ENCODE assay signal across 15 mouse cellular contexts in genomic region chr4:8956312-8957022, GRCm38 (mm10).
DNase-seq lines count a peak whose midpoint lies in the region; ATAC-seq and TF ChIP-seq lines count a peak whose summit lies in the region.
"Had no signal": no experiment of that assay in that cellular context is flagged by ENCODE, and none has a peak within 500 bp of the region (broad histone marks: within the 10 kb centered on the region; RNA-seq: fewer than 3 reads in every experiment).

No protein-coding gene starts in this region.

- no peak for ATAC-seq in neural tube, embryonic 15.5 days (ENCODE audit: low FRiP score)
- ATAC-seq in midbrain, embryonic 12.5 days (ENCODE audit: low FRiP score, low read depth) = peak; percentile 35; the same call in 1 of the 2 replicates
- ATAC-seq in megakaryocyte, adult 5-6 weeks (ENCODE audit: poor library complexity, severe bottlenecking) = no peak

- no peak overlapping the region for H3K9ac ChIP-seq in neural tube, embryonic 15.5 days (replicated peaks)
- no peak overlapping the region; the same call in 1 of the 2 replicates for H3K9ac ChIP-seq in midbrain, embryonic 12.5 days (replicated peaks)
- H3K9ac ChIP-seq in heart, adult 2 months (ENCODE audit: low read depth, low read length) = no peak overlapping the region

- H3K27me3 ChIP-seq in neural tube, embryonic 15.5 days (replicated peaks) = no peaks in the 10 kb centered on the region
- H3K27me3 ChIP-seq in hindbrain, embryonic 10.5 days (ENCODE audit: insufficient read depth, poor library complexity, severe bottlenecking) = no peaks in the 10 kb centered on the region
- H3K27me3 ChIP-seq in midbrain, embryonic 12.5 days = no peaks in the 10 kb centered on the region
- H3K27me3 ChIP-seq in heart, adult 2 months (ENCODE audit: control insufficient read depth, insufficient read depth, low read length) = no peaks in the 10 kb centered on the region

- no peak for TF ChIP-seq POLR2A in heart, adult 2 months (IDR thresholded peaks at IDR 0.05; ENCODE audit: insufficient read depth, low read depth, low read length)

- H3K9me3 ChIP-seq in neural tube, embryonic 15.5 days (replicated peaks) = no peaks in the 10 kb centered on the region
- peaks cover 5% of the 10 kb centered on the region; the same call in 1 of the 2 replicates for H3K9me3 ChIP-seq in hindbrain, embryonic 10.5 days
- H3K9me3 ChIP-seq in midbrain, embryonic 12.5 days = no peaks in the 10 kb centered on the region

- no peak overlapping the region for H3K4me3 ChIP-seq in neural tube, embryonic 15.5 days (replicated peaks)
- no peak overlapping the region for H3K4me3 ChIP-seq in hindbrain, embryonic 10.5 days
- H3K4me3 ChIP-seq in midbrain, embryonic 12.5 days = no peak overlapping the region
- no peak overlapping the region for H3K4me3 ChIP-seq in heart, adult 2 months

- TF ChIP-seq CTCF in heart, adult 2 months (IDR thresholded peaks at IDR 0.05) = no peak

- H3K27ac ChIP-seq in neural tube, embryonic 15.5 days (replicated peaks) = no peak overlapping the region
- peak overlapping the region; percentile 82 for H3K27ac ChIP-seq in hindbrain, embryonic 10.5 days
- peak overlapping the region; percentile 63 for H3K27ac ChIP-seq in midbrain, embryonic 12.5 days (replicated peaks)
- H3K27ac ChIP-seq in heart, adult 2 months = no peak overlapping the region

- WGBS in neural tube, embryonic 15.5 days = 26% methylated on average over 9 of the region's 9 CpGs
- WGBS in hindbrain, embryonic 10.5 days = 56% methylated on average over 9 of the region's 9 CpGs
- 39% methylated on average over 9 of the region's 9 CpGs for WGBS in midbrain, embryonic 12.5 days
- 71% methylated on average over 9 of the region's 9 CpGs for WGBS in heart, adult 2 months

- H3K79me2 ChIP-seq in heart, adult 2 months (replicated peaks; ENCODE audit: control insufficient read depth, insufficient read depth, low read length) = no peaks in the 10 kb centered on the region

- peaks cover 34% of the 10 kb centered on the region for H3K4me1 ChIP-seq in neural tube, embryonic 15.5 days
- H3K4me1 ChIP-seq in hindbrain, embryonic 10.5 days (replicated peaks) = peaks cover 55% of the 10 kb centered on the region
- H3K4me1 ChIP-seq in midbrain, embryonic 12.5 days = peaks cover 48% of the 10 kb centered on the region
- peaks cover 9% of the 10 kb centered on the region for H3K4me1 ChIP-seq in heart, adult 2 months (ENCODE audit: control insufficient read depth, insufficient read depth, low read length)

- intact Hi-C loops in heart, adult 2 months (cut with DNase I) = loop anchor here (10.0 kb wide), 1 partner anchor 138 kb away; no protein-coding TSS in a partner anchor

- no peak overlapping the region for H3K4me2 ChIP-seq in neural tube, embryonic 15.5 days
- no peak overlapping the region for H3K4me2 ChIP-seq in midbrain, embryonic 12.5 days (replicated peaks)

- peak; percentile 45 for DNase-seq in neural tube, embryonic 10.5 days (ENCODE audit: extremely low spot score, low spot score)
- DNase-seq in hindbrain, embryonic 10.5 days (ENCODE audit: low spot score) = no peak
- no peak for DNase-seq in adipocyte (ENCODE audit: low spot score)
- DNase-seq in heart, adult 2 months = no peak
- no peak for DNase-seq in T-cell, adult 2 months (ENCODE audit: low spot score)
- DNase-seq: adrenal gland, postnatal 10 days; heart, postnatal 36 days; kidney, adult 8-10 months; liver; lung, postnatal 14 days; right cerebral cortex, adult 18-20 months; thymus, postnatal 14 days had no signal

- no peaks in the 10 kb centered on the region for H3K36me3 ChIP-seq in neural tube, embryonic 15.5 days
- H3K36me3 ChIP-seq in hindbrain, embryonic 10.5 days = no peaks in the 10 kb centered on the region
- H3K36me3 ChIP-seq in midbrain, embryonic 12.5 days = no peaks in the 10 kb centered on the region
- no peaks in the 10 kb centered on the region for H3K36me3 ChIP-seq in heart, adult 2 months (ENCODE audit: control insufficient read depth, insufficient read depth, low read length)

- TF ChIP-seq EP300 in heart, adult 2 months (IDR thresholded peaks at IDR 0.05; ENCODE audit: insufficient read depth, low read depth, low read length) = no peak

Comparison
In these comparisons a context has a peak if more than half of its experiments do, and no peak if none do; other contexts are left out.
1. H3K27ac ChIP-seq: peak in hindbrain, embryonic 10.5 days (single experiment) and midbrain, embryonic 12.5 days (single experiment); none in neural tube, embryonic 15.5 days (single experiment) and heart, adult 2 months (single experiment).